Mouse (Mus musculus) lung, embryonic 15.5 days (tissue): ENCODE data around the gene Tars2. TPM values are rescaled to one million over a fixed set of nuclear protein-coding genes. Genes with fewer than 3 reads are reported as not detected.

Source experiments
- ATAC-seq: fragments of 200-750 bp; cut with Nextera tagmentation; 2 replicates; pipeline ENCODE4 v1.8.0; 2017; ENCODE audit warnings: moderate number of reproducible peaks, borderline replicate concordance; ENCODE audit not compliant: low FRiP score, low TSS enrichment; ENCODE audit errors: extremely low read depth
- H3K27ac ChIP-seq: fragments of 300-500 bp; sonication (generic); 2 replicates; pipeline ENCODE4 v1.5.1; 2015; ENCODE audit warnings: moderate library complexity, mild to moderate bottlenecking, inconsistent platforms
- H3K27me3 ChIP-seq: fragments of 300-500 bp; sonication (generic); 2 replicates; pipeline ENCODE4 v1.6.1; 2015; ENCODE audit warnings: inconsistent platforms
- H3K36me3 ChIP-seq: fragments of 300-500 bp; sonication (generic); 2 replicates; pipeline ENCODE4 v1.6.1; 2015; ENCODE audit warnings: inconsistent platforms
- H3K4me1 ChIP-seq: fragments of 300-500 bp; sonication (generic); 2 replicates; pipeline ENCODE4 v1.6.1; 2015; ENCODE audit warnings: inconsistent platforms
- H3K4me2 ChIP-seq: fragments of 300-500 bp; sonication (generic); 2 replicates; pipeline ENCODE4 v1.6.1; 2015; ENCODE audit warnings: inconsistent platforms, mild to moderate bottlenecking, moderate library complexity
- H3K4me3 ChIP-seq: fragments of 300-500 bp; sonication (generic); 2 replicates; pipeline ENCODE4 v1.5.1; 2015; ENCODE audit warnings: mild to moderate bottlenecking, inconsistent platforms
- H3K9ac ChIP-seq: fragments of 300-500 bp; sonication (generic); 2 replicates; pipeline ENCODE4 v1.6.1; 2015; ENCODE audit warnings: inconsistent platforms
- H3K9me3 ChIP-seq: fragments of 300-500 bp; sonication (generic); 2 replicates; pipeline ENCODE4 v1.6.1; 2016; ENCODE audit warnings: inconsistent platforms
- WGBS: fragments of 180-500 bp; shearing (Covaris S2); methylation state at CpG from one replicate; pipeline ENCODE4 v1.1.7; 2015; 5-methylcytosine and 5-hydroxymethylcytosine counted together
- polyA plus RNA-seq: library from polyadenylated mRNA; unstranded; fragments of >200 nt; fragmentation: Nextera tagmentation; extraction: Ambion mirVana; gene quantifications from 2 replicates; pipeline ENCODE4 v1.2.1, GENCODE M21; 2015

The Tars2 gene
- polyA plus RNA-seq, 1 experiment from 2014 or later: 51.8 TPM

- ATAC-seq: peak; percentile 12; the same call in 1 of the 2 replicates
Measured at GRCm38 (mm10) chr3:95732744-95733521, 27.1 kb downstream of the Tars2 start.

DNA sequence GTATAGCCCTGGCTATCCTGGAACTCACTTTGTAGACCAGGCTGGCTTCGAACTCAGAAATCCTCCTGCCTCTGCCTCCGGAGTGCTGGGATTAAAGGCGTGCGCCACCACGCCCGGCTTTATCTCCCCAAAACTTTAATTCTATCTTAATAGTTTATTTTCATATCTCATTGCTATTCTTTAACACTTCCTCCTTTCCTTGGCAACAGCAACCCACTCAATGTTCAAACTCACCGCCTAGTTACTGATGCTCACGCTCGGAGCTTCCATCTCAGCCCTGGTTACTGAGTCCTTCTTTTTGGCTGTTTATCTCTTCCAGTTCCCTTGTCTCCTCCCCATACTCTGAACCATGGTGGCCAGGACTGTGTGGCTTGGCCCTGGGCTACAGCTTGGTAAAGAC is 27.7 kb downstream of the Tars2 start:
- H3K4me2 ChIP-seq: no peak overlapping the region
- no peak for ATAC-seq
- H3K9me3 ChIP-seq: no peaks in the 10 kb centered on the region
- no peak overlapping the region for H3K9ac ChIP-seq
- H3K4me1 ChIP-seq: peaks cover 9% of the 10 kb centered on the region
- no peaks in the 10 kb centered on the region for H3K27me3 ChIP-seq
- 0 out of 2 replicates have a peak overlapping the region, but pooled peaks have one; percentile 53 for H3K27ac ChIP-seq
- H3K4me3 ChIP-seq: no peak overlapping the region
- H3K36me3 ChIP-seq: peaks cover 8% of the 10 kb centered on the region; the same call in 1 of the 2 replicates
- 89% methylated on average over 9 of the region's 9 CpGs for WGBS

More at GRCm38 (mm10) chr3:95732744-95733521, 27.1 kb downstream of the Tars2 start:
- Histone ChIP-seq H3K36me3 (peaks cover 8% of the 10 kb centered on the region; the same call in 1 of the 2 replicates), H3K27me3 (no peaks in the 10 kb centered on the region), H3K4me1 (peaks cover 9% of the 10 kb centered on the region), H3K4me3 (no peak overlapping the region), H3K9ac (no peak overlapping the region), H3K4me2 (no peak overlapping the region), H3K9me3 (no peaks in the 10 kb centered on the region), H3K27ac (peak overlapping the region; percentile 53; the same call in 1 of the 2 replicates)
- WGBS: 65% methylated on average over 11 of the region's 11 CpGs

GRCm38 (mm10) chr3:95731802-95732201 is 28.2 kb downstream of the Tars2 start:
- Histone ChIP-seq H3K9ac (no peak overlapping the region), H3K9me3 (no peaks in the 10 kb centered on the region), H3K27ac (no peak overlapping the region), H3K4me1 (peaks cover 9% of the 10 kb centered on the region), H3K36me3 (peaks cover 8% of the 10 kb centered on the region; the same call in 1 of the 2 replicates), H3K4me3 (no peak overlapping the region), H3K27me3 (no peaks in the 10 kb centered on the region), H3K4me2 (no peak overlapping the region)
- WGBS: 87% methylated on average over 4 of the region's 4 CpGs
- ATAC-seq: no peak

- H3K27ac ChIP-seq: no peak overlapping the region
- no peaks in the 10 kb centered on the region for H3K27me3 ChIP-seq
- 0 out of 2 replicates have a peak, but pooled peaks have one; percentile 23 for ATAC-seq
- 64% methylated on average over 7 of the region's 7 CpGs for WGBS
- no peaks in the 10 kb centered on the region for H3K9me3 ChIP-seq
- peaks cover 2% of the 10 kb centered on the region; the same call in 1 of the 2 replicates for H3K36me3 ChIP-seq
- H3K4me1 ChIP-seq: peaks cover 9% of the 10 kb centered on the region
- no peak overlapping the region for H3K9ac ChIP-seq
- H3K4me3 ChIP-seq: no peak overlapping the region
- no peak overlapping the region for H3K4me2 ChIP-seq
Measured at GRCm38 (mm10) chr3:95730431-95730830, 29.6 kb downstream of the Tars2 start.

DNA sequence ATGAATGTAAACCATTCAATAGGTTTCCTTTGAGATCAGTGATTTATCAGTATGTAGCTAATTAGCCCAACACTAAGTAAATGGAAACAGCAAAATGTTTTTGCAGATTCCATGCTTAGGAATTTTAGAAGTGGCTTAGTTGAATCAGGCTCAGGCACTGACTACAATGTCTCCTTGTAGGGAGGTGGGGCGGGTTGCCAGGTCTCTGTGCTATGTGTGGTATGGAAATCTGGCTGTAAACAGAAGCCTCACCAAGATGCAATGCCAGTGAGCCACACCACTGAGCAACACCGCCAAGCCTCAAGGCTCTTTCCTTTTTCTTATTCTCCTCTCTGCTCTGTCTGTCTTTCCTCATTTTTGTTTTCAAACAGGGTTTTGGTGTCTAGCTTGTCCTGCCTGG is 31.1 kb downstream of the Tars2 start:
- ATAC-seq: no peak
- H3K9me3 ChIP-seq: no peaks in the 10 kb centered on the region
- no peak overlapping the region for H3K4me3 ChIP-seq
- H3K4me2 ChIP-seq: no peak overlapping the region
- H3K9ac ChIP-seq: no peak overlapping the region
- H3K36me3 ChIP-seq: no peaks in the 10 kb centered on the region
- H3K27ac ChIP-seq: no peak overlapping the region
- H3K27me3 ChIP-seq: no peaks in the 10 kb centered on the region
- H3K4me1 ChIP-seq: peaks cover 9% of the 10 kb centered on the region
- WGBS: 75% methylated on average over 2 of the region's 2 CpGs

DNA sequence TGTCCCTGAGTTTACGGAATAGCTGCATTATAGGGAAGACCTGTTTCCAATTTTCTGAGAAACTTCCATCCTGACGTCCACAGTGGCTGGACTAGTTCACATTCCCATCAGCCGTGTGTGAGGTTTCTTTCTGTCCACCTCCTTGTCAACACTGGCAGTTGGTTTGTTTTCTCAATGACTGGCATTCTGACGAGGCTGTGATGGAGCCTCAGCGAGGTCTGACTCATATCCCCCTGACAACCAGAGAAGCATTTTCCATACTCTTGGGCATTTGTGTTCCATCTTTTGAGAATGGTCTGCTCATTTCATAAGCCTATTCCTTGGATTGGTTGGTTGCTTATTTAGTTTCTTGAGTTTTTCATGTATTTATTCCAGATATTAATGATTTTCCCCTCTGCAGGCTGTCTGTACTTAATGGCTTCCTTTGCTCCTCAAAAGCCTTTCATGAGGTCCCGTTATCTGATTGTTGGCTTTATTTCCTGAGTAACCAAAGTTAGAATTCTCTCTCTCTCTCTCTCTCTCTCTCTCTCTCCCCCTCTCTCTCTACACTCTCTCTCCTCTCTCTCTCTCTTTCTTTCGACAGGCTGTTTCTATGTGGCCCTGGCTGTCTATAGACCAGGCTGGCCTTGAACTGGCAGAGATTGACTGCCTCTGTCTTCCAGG is 33.2 kb downstream of the Tars2 start:
- H3K27me3 ChIP-seq: no peaks in the 10 kb centered on the region
- H3K4me3 ChIP-seq: no peak overlapping the region
- H3K36me3 ChIP-seq: no peaks in the 10 kb centered on the region
- H3K9me3 ChIP-seq: no peaks in the 10 kb centered on the region
- ATAC-seq: no peak
- 28% methylated on average over 7 of the region's 7 CpGs for WGBS
- no peak overlapping the region for H3K27ac ChIP-seq
- no peak overlapping the region for H3K9ac ChIP-seq
- H3K4me1 ChIP-seq: no peaks in the 10 kb centered on the region
- no peak overlapping the region for H3K4me2 ChIP-seq

GRCm38 (mm10) chr3:95725863-95726262 is 34.1 kb downstream of the Tars2 start:
- ATAC-seq: no peak
- H3K4me3 ChIP-seq: no peak overlapping the region
- no peaks in the 10 kb centered on the region for H3K27me3 ChIP-seq
- no peaks in the 10 kb centered on the region for H3K9me3 ChIP-seq
- H3K27ac ChIP-seq: no peak overlapping the region
- no peak overlapping the region for H3K4me2 ChIP-seq
- H3K36me3 ChIP-seq: no peaks in the 10 kb centered on the region
- WGBS: 77% methylated on average over 7 of the region's 7 CpGs
- no peaks in the 10 kb centered on the region for H3K4me1 ChIP-seq
- no peak overlapping the region for H3K9ac ChIP-seq

DNA sequence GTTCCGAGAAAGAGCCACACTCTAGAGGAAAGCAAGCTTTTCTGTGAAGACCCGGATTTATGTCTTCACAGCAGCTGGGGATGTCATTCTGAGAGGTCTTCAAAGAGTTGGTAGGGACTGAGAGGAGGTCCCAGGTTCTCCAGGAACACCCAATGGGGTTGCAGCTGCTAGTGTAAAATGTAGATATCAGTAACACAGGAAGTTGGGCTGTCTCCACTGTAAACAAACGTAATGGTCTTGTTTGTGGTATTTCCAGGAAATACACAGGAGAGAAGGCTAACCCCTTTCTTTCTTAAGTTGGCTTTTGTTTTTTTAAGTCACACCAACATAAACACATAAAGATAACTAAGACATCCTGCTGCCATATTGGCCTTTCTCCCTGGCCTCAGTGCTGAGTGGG is 37.6 kb downstream of the Tars2 start:
- Histone ChIP-seq H3K9ac (no peak overlapping the region), H3K4me2 (no peak overlapping the region), H3K4me3 (no peak overlapping the region), H3K27me3 (no peaks in the 10 kb centered on the region), H3K9me3 (no peaks in the 10 kb centered on the region), H3K27ac (no peak overlapping the region), H3K4me1 (no peaks in the 10 kb centered on the region), H3K36me3 (no peaks in the 10 kb centered on the region)
- 44% methylated on average over 3 of the region's 3 CpGs for WGBS
- ATAC-seq: no peak

- Histone ChIP-seq H3K4me3 (no peak overlapping the region), H3K36me3 (no peaks in the 10 kb centered on the region), H3K27ac (no peak overlapping the region), H3K9me3 (no peaks in the 10 kb centered on the region), H3K4me1 (no peaks in the 10 kb centered on the region), H3K4me2 (no peak overlapping the region), H3K27me3 (no peaks in the 10 kb centered on the region), H3K9ac (no peak overlapping the region)
- ATAC-seq: no peak
- WGBS: 68% methylated on average over 2 of the region's 2 CpGs
Measured at GRCm38 (mm10) chr3:95718153-95718552, 41.9 kb downstream of the Tars2 start.

- Histone ChIP-seq H3K4me2 (no peak overlapping the region), H3K4me1 (no peaks in the 10 kb centered on the region), H3K27ac (no peak overlapping the region), H3K4me3 (no peak overlapping the region), H3K9ac (no peak overlapping the region), H3K9me3 (no peaks in the 10 kb centered on the region), H3K27me3 (no peaks in the 10 kb centered on the region), H3K36me3 (no peaks in the 10 kb centered on the region)
- 65% methylated on average over 1 of the region's 1 CpGs for WGBS
- ATAC-seq: no peak
Measured at GRCm38 (mm10) chr3:95716075-95716474, 43.9 kb downstream of the Tars2 start.

GRCm38 (mm10) chr3:95709967-95710366 is 50.0 kb downstream of the Tars2 start:
- Histone ChIP-seq H3K4me1 (no peaks in the 10 kb centered on the region), H3K36me3 (no peaks in the 10 kb centered on the region), H3K4me2 (no peak overlapping the region), H3K27me3 (no peaks in the 10 kb centered on the region), H3K9me3 (no peaks in the 10 kb centered on the region), H3K9ac (no peak overlapping the region), H3K27ac (no peak overlapping the region), H3K4me3 (no peak overlapping the region)
- no peak for ATAC-seq

DNA sequence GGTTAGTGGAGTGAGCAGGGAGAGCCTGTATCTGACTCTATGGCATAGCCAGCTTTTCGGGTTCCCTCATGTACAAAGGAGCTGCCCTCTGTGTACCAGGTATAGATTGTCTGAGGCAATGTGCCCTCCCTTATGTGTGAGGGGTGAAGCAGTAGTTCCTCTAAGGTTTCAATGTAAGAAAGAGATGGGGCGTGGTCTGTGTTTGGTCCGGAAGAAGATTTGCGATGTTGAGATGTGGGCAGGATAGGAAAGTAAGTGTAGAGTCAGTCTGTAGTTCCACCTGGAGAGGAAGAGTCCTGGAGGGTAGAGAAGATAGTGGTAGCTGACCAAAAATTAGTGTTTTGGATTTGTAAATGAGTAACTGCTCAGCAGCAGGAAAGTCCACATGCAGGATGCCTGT is 51.0 kb downstream of the Tars2 start:
- no peak for ATAC-seq

More for the DNA sequence above, 51.0 kb downstream of the Tars2 start:
- Histone ChIP-seq H3K9ac (no peak overlapping the region), H3K4me3 (no peak overlapping the region), H3K36me3 (no peaks in the 10 kb centered on the region), H3K4me1 (no peaks in the 10 kb centered on the region), H3K4me2 (no peak overlapping the region), H3K27ac (no peak overlapping the region), H3K27me3 (no peaks in the 10 kb centered on the region), H3K9me3 (no peaks in the 10 kb centered on the region)
- 87% methylated on average over 4 of the region's 4 CpGs for WGBS
